Mouse (Mus musculus) c-Kit-positive CD71-negative TER-119-negative erythroid progenitor cells, embryonic 14.5 days (primary cell): ENCODE results near the gene Gm10999.
"Not testable (repeated sequence)": the region's sequence is repeated elsewhere in the genome, so short reads cannot be mapped to it uniquely, and the experiment has no call there.

ENCODE experiments used
- DNase-seq: peaks from one replicate; pipeline ENCODE4 v3.0.0-alpha.2; 2013; ENCODE audit warnings: low read depth

Gene Gm10999

DNA sequence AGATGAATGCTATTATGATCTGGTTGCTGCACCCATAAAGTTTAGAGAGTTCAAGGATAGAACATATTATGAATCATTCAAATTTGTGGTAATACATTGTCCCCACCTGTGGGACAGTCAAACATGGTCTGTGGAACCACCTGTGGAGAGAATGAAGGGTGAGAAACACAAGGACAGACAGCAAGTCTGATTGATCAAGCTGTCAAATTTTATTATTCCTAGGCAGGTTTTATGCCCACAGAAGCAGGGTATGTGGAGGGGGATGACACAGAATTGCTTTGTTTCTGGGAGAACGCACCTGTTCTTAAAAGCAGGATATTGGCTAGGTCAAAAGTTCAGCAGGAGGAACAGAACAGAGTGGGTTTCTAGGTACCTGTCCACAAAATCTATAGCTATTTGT, at the start of gene Gm10999:
Gene Gm10999 (minus strand): TSS at position 101 of the 400 bp plus-strand sequence.
- DNase-seq = no peak

DNA sequence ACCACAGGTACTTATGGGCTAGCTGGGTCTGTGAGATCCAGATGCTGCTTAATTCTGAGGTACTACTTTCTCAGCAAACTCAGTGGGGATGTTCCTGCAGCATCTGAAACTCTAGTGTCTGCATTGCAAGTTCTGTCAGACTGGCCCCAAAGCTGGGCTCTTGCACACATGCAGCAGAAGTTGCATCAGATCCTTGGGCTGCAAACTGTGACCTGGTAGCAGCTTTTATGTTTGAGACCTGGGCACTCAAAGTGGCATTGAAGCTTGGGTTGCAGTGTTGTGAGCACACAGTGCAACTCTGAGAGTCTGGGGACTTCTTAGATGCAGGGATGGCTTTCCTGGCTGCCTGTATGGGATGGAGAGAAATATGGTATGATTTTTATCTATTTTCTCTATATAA, 2.0 kb upstream of the Gm10999 start:
- DNase-seq = no peak

DNA sequence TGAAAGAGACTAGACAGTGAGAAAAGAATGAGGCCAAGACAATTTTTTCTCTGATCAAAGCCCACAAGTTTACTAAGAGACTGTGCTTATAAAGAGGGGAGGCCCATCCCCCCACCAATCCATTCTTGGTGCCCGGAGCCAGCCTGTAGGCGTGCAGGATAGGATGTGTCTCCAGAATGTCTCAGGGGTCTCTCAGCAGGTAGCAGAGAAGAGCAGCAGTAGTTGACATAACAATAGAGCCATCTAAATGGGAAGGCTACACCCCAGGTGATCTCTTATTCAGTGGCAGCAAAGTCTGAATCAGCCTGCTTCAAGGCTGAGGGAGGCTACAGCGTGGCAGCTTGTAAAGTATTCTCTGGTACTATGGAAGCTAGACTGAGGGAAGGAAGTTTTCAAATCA, 15.7 kb downstream of the Gm10999 start:
- not testable (repeated sequence) for DNase-seq
